Mouse (Mus musculus): ENCODE data around the gene Kremen2. TPM values are rescaled to one million over a fixed set of nuclear protein-coding genes. Genes with fewer than 3 reads are reported as not detected.

Gene Kremen2
- total RNA-seq, 2 experiments from 2014 or later, result not detected

- intact Hi-C loops (cut with DNase I), result no loop called here
- no peak for DNase-seq
Measured at GRCm38 (mm10) chr17:23738836-23739201, 6.8 kb downstream of the Kremen2 start.

- no peak for DNase-seq
- intact Hi-C loops (cut with DNase I), result no loop called here
Measured at GRCm38 (mm10) chr17:23737493-23738445, 7.9 kb downstream of the Kremen2 start.

- no peak for DNase-seq
- intact Hi-C loops (cut with DNase I), result no loop called here
Measured at GRCm38 (mm10) chr17:23734341-23734740, 11.3 kb downstream of the Kremen2 start.

GRCm38 (mm10) chr17:23730441-23730840 is 15.2 kb downstream of the Kremen2 start:
- no peak for DNase-seq
- intact Hi-C loops (cut with DNase I), result no loop called here

GRCm38 (mm10) chr17:23726758-23727142 is 18.9 kb downstream of the Kremen2 start:
- peak; percentile 87 to 88 for DNase-seq
- intact Hi-C loops (cut with DNase I), result no loop called here

- DNase-seq, result peak; percentile 96 to 97
- intact Hi-C loops (cut with DNase I), result no loop called here
Measured at GRCm38 (mm10) chr17:23725999-23726757, 19.5 kb downstream of the Kremen2 start, which contains the start of gene Pkmyt1. Pkmyt1 (plus strand) TSS chr17:23726336.

GRCm38 (mm10) chr17:23725477-23725876 is 20.2 kb downstream of the Kremen2 start:
- DNase-seq, result no peak
- intact Hi-C loops (cut with DNase I), result no loop called here

- no peak for DNase-seq
- intact Hi-C loops (cut with DNase I), result no loop called here
Measured at GRCm38 (mm10) chr17:23722376-23723125, 23.1 kb downstream of the Kremen2 start, which contains the start of gene 1520401A03Rik. 1520401A03Rik (minus strand) TSS chr17:23722783.

GRCm38 (mm10) chr17:23721886-23722285 is 23.7 kb downstream of the Kremen2 start:
- intact Hi-C loops (cut with DNase I), result no loop called here
- no peak for DNase-seq

GRCm38 (mm10) chr17:23719455-23719854 is 26.2 kb downstream of the Kremen2 start:
- intact Hi-C loops (cut with DNase I), result no loop called here
- DNase-seq, result no peak

- intact Hi-C loops (cut with DNase I), result no loop called here
- no peak for DNase-seq
Measured at GRCm38 (mm10) chr17:23717003-23717402, 28.6 kb downstream of the Kremen2 start.

- DNase-seq, result peak; percentile 75 to 83
- intact Hi-C loops (cut with DNase I), result loop anchor here (2.0 to 5.0 kb wide), 2 partner anchors 44 to 135 kb away; partner anchors contain the start of gene Bicdl2
Measured at GRCm38 (mm10) chr17:23706212-23706611, 39.4 kb downstream of the Kremen2 start.

GRCm38 (mm10) chr17:23705525-23706104 is 40.0 kb downstream of the Kremen2 start:
- DNase-seq, result no peak
- intact Hi-C loops (cut with DNase I), result loop anchor here (2.0 to 5.0 kb wide), 2 partner anchors 43 to 135 kb away; partner anchors contain the start of gene Bicdl2

GRCm38 (mm10) chr17:23704741-23705140 is 40.9 kb downstream of the Kremen2 start:
- intact Hi-C loops (cut with DNase I), result loop anchor here (5.0 kb wide), 1 partner anchor 42 kb away; the partner anchor contains the start of gene Bicdl2
- no peak for DNase-seq

GRCm38 (mm10) chr17:23703301-23703700 is 42.3 kb downstream of the Kremen2 start:
- intact Hi-C loops (cut with DNase I), result no loop called here

GRCm38 (mm10) chr17:23700079-23700478 is 45.6 kb downstream of the Kremen2 start:
- intact Hi-C loops (cut with DNase I), result no loop called here
- peak; percentile 92 to 94 for DNase-seq

More at GRCm38 (mm10) chr17:23703301-23703700, 42.3 kb downstream of the Kremen2 start:
- no peak for DNase-seq

- peak; percentile 65 to 67 for DNase-seq
- intact Hi-C loops (cut with DNase I), result loop anchor here (1.0 kb wide), 1 partner anchor 22 kb away; the partner anchor contains the start of gene Tnfrsf12a
Measured at GRCm38 (mm10) chr17:23699131-23700077, 46.2 kb downstream of the Kremen2 start.

- no peak for DNase-seq
- intact Hi-C loops (cut with DNase I), result no loop called here
Measured at GRCm38 (mm10) chr17:23695801-23696200, 49.8 kb downstream of the Kremen2 start.

GRCm38 (mm10) chr17:23694491-23694890 is 51.1 kb downstream of the Kremen2 start:
- DNase-seq, result no peak
- intact Hi-C loops (cut with DNase I), result no loop called here

All from heart, postnatal 10 days (tissue).